Mouse (Mus musculus) embryo, embryonic 10.5 days (tissue): Measurements from ENCODE around the gene Klk1b11.
"Not testable (repeated sequence)": the region's sequence is repeated elsewhere in the genome, so short reads cannot be mapped to it uniquely, and the experiment has no call there.

ENCODE experiments used
- DNase-seq: peaks from one replicate; pipeline ENCODE4 v3.0.0-alpha.2; 2015; ENCODE audit warnings: low spot score

Gene Klk1b11

DNA sequence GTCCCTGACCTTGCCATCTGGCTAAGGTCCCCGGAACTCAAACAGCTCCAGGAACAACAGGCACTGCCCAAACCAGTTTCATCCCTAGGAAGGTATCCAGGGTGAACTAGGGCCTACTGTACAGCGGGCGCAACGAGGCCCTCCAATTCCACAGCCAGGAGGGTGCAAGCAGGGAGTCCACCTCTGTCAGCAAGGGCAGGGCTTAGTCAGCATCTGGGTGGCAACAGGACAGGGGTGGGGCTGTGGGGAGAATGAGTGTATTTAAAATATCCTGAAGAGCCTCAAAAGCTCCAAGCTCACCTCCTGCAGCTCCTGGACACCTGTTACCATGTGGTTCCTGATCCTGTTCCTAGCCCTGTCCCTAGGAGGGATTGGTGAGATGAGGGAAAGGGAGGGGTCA lies at the start of gene Klk1b11:
Klk1b11 (plus strand) TSS at position 301 of the 400 bp plus-strand sequence.
- DNase-seq = not testable (repeated sequence)

DNA sequence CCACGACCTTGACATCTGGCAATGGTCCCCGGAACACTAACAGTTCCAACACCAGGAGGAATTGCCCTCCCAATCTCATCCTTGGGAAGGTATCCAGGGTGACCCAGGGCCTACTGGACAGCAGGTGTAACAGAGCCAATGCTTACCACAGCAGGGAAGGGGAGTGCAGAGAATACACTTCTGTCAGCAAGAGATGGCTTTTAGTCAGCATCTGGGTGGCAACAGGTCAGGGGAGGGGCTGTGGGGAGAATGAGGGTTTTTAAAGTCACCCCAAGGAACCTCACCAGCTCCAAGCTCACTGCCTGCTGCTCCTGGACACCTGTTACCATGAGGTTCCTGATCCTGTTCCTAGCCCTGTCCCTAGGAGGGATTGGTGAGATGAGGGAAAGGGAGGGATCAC lies 45.3 kb upstream of the Klk1b11 start, which contains the start of gene Klk1b8:
Klk1b8 (plus strand) TSS at position 301 of the 400 bp plus-strand sequence.
- DNase-seq = no peak

DNA sequence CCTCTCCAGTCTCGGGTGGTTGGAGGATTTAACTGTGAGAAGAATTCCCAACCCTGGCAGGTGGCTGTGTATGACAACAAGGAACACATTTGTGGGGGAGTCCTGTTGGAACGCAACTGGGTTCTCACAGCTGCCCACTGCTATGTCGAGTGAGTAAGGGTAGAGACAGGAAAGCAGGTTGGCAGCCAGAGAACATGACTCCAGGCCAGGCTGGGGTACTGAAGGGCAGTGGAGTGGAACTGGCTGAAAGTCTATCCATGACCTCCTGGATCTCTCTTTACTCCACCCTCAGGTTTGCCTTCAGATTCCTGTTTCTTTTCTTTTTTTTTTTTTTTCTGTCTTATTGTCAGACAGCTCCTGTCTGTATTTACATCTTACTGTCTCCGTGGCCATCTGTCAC lies 43.0 kb upstream of the Klk1b11 start:
- no peak for DNase-seq

DNA sequence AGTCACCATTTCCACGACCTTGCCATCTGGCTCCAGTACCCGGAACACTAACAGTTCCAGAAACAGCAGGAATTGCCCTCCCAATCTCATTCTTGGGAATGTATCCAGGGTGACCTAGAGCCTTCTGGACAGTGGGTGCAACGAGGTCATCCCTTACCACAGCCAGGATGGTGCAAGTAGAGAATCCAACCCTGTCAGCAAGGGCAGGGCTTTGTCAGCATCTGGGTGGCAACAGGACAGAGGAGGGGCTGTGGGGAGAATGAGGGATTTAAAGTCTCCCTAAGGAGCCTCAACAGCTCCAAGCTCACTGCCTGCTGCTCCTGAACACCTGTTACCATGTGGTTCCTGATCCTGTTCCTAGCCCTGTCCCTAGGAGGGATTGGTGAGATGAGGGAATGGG lies 29.2 kb upstream of the Klk1b11 start, which contains the start of gene Klk1b1:
Klk1b1 (plus strand) TSS at position 301 of the 400 bp plus-strand sequence.
- no peak for DNase-seq

DNA sequence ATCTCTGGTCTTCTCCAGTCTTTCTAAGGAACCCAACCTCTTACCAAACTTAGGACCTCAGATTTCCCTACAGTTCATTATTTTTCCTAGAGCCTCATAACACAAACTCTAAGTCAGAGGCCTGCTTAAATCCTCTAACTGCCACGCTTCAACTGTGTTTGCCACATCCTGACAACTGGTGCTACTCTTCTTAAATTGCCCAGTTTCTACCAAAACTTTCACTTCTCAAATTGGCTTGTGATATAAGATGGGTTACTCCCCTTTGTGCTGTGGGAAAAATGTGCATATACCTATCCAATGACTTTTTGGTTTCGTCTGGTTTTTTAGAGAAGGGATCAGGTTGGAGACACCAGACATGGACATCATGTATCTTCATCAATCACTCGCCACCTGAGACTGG lies 28.6 kb upstream of the Klk1b11 start:
- no peak for DNase-seq

DNA sequence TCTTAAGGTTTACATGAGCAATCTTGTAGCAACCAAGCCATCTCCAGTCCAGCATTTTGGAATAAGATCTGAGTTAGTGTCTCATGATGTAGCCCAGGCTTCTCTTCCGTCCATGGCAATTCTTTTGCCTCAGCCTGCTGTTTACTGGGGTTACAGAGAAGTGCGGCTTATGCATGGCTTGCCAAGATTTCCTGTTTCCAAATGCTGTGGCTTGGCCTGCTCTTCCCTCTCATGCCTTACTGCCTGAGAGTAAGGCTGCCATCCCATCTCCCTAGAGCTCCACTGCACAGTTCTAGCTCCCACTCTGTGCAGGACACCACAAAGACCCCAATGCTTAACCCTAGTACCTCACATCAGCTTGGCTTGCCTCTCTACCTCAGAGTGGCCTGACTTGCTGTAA lies 28.1 kb upstream of the Klk1b11 start:
- DNase-seq = no peak

DNA sequence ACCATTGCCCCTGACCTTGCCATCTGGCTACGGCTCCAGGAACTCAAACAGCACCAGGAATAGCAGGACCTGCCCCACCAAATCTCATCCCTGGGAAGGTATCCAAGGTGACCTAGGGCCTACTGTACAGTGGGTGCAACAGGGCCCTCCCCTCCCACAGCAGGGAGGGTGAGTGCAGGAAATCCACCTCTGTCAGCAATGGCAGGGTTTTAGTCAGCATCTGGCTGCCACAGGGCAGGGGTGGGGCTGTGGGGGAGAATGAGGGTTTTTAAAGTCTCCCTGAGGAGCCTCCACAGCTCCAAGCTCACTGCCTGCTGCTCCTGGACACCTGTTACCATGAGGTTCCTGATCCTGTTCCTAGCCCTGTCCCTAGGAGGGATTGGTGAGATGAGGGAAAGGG lies 19.9 kb upstream of the Klk1b11 start, which contains the start of gene Klk1b9:
Klk1b9 (plus strand) TSS at position 301 of the 400 bp plus-strand sequence.
- DNase-seq = not testable (repeated sequence)

DNA sequence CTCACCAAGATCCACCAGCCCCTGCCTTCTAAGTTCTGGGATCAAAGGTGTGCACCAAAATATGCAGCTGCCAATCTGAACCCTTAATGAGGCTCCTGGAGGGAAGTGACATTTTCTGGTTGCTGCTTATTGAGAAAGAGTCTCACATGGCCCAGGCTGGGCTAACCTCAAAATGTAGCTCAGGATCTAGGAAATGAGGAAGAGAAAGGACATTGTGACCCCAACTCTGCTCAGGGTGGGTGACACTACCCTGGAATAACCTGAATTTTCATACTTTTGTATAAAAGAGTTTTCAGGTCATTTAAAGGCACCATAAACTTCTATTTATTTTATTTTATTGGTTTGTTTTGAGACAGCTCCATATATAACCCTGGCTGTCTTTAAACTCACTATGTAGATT lies 10.0 kb upstream of the Klk1b11 start:
- no peak for DNase-seq

DNA sequence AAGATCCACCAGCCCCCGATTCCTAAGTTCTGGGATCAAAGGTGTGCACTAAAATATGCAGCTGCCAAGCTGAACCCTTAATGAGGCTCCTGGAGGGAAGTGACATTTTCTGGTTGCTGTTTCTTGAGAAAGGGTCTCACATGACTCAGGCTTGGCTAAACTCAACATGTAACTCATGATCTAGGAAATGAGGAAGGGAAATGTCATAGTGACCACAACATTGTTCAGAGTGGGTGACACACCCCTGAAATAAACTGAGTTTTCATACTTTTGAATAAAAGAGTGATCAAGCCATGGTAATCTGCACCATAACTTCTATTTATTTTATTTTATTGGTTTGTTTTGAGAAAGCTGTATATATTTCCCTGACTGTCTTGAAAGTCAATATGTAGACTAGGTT lies 856 bp upstream of the Klk1b11 start:
- not testable (repeated sequence) for DNase-seq

DNA sequence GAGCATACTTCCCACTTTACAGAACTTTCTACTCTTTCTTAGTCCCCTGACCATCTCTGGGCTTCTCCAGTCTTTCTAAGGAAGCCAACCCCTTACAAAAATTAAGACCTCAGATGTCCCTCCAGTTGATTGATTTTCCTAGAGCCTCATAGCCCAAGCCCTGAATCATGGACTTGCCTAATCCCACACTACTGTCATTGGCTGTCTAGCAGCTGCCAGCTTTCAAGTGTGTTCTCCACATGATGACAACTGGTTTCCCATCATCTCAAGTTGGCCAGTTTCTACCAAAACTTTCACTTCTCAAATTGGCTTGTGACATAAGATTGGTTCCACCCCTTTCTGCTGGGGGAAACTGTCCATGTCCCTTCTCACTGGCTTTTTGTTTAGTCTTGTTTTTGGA lies 9.2 kb downstream of the Klk1b11 start:
- no peak for DNase-seq

DNA sequence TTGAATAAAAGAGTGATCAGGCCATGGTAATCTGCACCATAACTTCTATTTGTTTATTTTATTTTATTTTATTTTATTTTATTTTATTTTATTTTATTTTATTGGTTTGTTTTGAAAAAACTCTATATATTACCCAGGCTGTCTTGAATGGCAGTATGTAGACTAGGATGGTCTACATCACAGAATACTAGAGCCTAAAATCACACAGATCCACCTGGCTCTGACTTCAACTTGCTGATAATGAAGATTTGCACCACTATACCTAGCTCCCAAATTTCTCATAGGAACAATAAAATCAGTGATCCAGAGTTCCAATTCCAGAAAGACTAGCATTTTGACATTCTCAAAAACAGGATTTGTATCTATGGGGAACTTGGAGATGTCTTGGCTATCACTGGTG lies 16.2 kb downstream of the Klk1b11 start, which contains the start of gene Klk1b26:
Klk1b26 (plus strand) TSS at position 301 of the 400 bp plus-strand sequence.
- DNase-seq = not testable (repeated sequence)

DNA sequence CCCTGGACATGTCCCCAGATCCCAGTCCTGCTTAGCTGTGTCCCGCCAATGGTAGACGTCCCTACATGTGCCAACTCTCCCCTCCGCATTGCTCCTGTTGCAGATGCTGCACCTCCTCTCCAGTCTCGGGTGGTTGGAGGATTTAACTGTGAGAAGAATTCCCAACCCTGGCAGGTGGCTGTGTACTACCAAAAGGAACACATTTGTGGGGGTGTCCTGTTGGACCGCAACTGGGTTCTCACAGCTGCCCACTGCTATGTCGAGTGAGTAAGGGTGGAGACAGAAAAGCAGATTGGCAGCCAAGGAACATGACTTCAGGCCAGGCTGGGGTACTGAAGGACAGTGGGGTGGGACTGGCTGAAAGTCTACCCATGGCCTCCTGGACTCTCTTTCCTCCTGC lies 19.0 kb downstream of the Klk1b11 start:
- not testable (repeated sequence) for DNase-seq

DNA sequence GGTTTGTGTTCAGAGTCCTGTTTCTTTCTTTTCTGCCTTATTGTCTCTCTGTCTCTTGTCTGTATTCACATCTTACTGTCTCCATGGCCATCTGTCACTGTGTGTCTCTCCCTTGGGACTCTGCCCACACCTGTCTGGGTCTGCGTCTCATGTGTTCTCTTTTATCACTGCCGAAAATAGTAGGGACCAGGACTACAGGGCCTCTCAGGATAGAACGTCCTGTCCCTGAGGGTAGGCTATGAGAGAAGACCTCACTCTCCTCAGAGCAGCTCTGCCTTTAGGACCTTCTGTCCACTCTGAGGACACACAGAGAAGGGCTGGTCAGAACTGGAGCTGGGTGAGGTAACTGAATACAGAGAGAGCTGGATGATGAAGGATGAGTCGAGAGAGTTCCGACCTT lies 19.4 kb downstream of the Klk1b11 start:
- no peak for DNase-seq
